Mouse (Mus musculus): ENCODE data around the gene Yif1a. TPM values are rescaled to one million over a fixed set of nuclear protein-coding genes. Genes with fewer than 3 reads are reported as not detected.

Yif1a gene
- 88.5 and 94.5 TPM in 2 replicates for polyA plus RNA-seq (2015; fragmentation: Nextera tagmentation; extraction: Ambion mirVana)

GRCm38 (mm10) chr19:5087884-5088728 is at the start of gene Yif1a:
TSS of gene Yif1a (plus strand) at chr19:5088538.
- H3K9me3 ChIP-seq = no peaks in the 10 kb centered on the region
- peaks cover 35% of the 10 kb centered on the region for H3K27me3 ChIP-seq
- peaks cover 36% of the 10 kb centered on the region for H3K36me3 ChIP-seq
- H3K27ac ChIP-seq = 0 out of 2 replicates have a peak within 1 kb of the TSS, but pooled peaks have one; percentile 49
- WGBS = under 1% methylated on average over 58 of the region's 58 CpGs
- peak within 1 kb of the TSS; percentile 90 for H3K4me2 ChIP-seq (replicated peaks)
- peak within 1 kb of the TSS; percentile 83 for H3K4me3 ChIP-seq
- peak; percentile 95 for ATAC-seq (ENCODE audit: low FRiP score, low read depth)
- peaks cover 29% of the 10 kb centered on the region for H3K4me1 ChIP-seq
- peak within 1 kb of the TSS; percentile 83 for H3K9ac ChIP-seq

- Histone ChIP-seq H3K27ac (peak within 1 kb of the TSS; percentile 84), H3K36me3 (peaks cover 12% of the 10 kb centered on the region), H3K27me3 (no peaks in the 10 kb centered on the region), H3K4me2 (replicated peaks) (peak within 1 kb of the TSS; percentile 99), H3K4me3 (peak within 1 kb of the TSS; percentile 86), H3K4me1 (peaks cover 37% of the 10 kb centered on the region), H3K9ac (peak within 1 kb of the TSS; percentile 92), H3K9me3 (no peaks in the 10 kb centered on the region)
- under 1% methylated on average over 42 of the region's 44 CpGs for WGBS
- peak; percentile 90 for ATAC-seq (ENCODE audit: low FRiP score, low read depth)
Observed at GRCm38 (mm10) chr19:5038709-5039156, 49.6 kb upstream of the Yif1a start, which contains the start of the genes B4gat1 and AC124502.3. TSS of gene B4gat1 (plus strand) at chr19:5038826. TSS of gene AC124502.3 (plus strand) at chr19:5038891.

- Histone ChIP-seq H3K9me3 (no peaks in the 10 kb centered on the region), H3K36me3 (peaks cover 17% of the 10 kb centered on the region), H3K27ac (no peak overlapping the region), H3K4me2 (replicated peaks) (peak overlapping the region; percentile 99), H3K4me1 (peaks cover 37% of the 10 kb centered on the region), H3K4me3 (peak overlapping the region; percentile 86), H3K9ac (peak overlapping the region; percentile 92), H3K27me3 (no peaks in the 10 kb centered on the region)
- ATAC-seq (ENCODE audit: low FRiP score, low read depth) = peak; percentile 10; the same call in 1 of the 2 replicates
- 11% methylated on average over 41 of the region's 41 CpGs for WGBS
Observed at GRCm38 (mm10) chr19:5039301-5040114, 48.8 kb upstream of the Yif1a start.

GRCm38 (mm10) chr19:5040862-5041523 is 47.3 kb upstream of the Yif1a start, which contains the start of gene Brms1:
TSS of gene Brms1 (plus strand) at chr19:5041354.
- H3K27ac ChIP-seq = no peak within 1 kb of the TSS

GRCm38 (mm10) chr19:5041588-5041987 is 46.8 kb upstream of the Yif1a start:
- H3K4me2 ChIP-seq (replicated peaks) = peak overlapping the region; percentile 99
- H3K27ac ChIP-seq = no peak overlapping the region
- peak overlapping the region; percentile 86 for H3K4me3 ChIP-seq
- peak overlapping the region; percentile 87 for H3K9ac ChIP-seq
- no peaks in the 10 kb centered on the region for H3K27me3 ChIP-seq
- WGBS = 1% methylated on average over 16 of the region's 16 CpGs
- no peaks in the 10 kb centered on the region for H3K9me3 ChIP-seq
- ATAC-seq (ENCODE audit: low FRiP score, low read depth) = no peak
- peaks cover 37% of the 10 kb centered on the region for H3K4me1 ChIP-seq
- peaks cover 24% of the 10 kb centered on the region for H3K36me3 ChIP-seq

More at GRCm38 (mm10) chr19:5040862-5041523, 47.3 kb upstream of the Yif1a start, which contains the start of gene Brms1:
- Histone ChIP-seq H3K4me3 (peak within 1 kb of the TSS; percentile 86), H3K4me2 (replicated peaks) (peak within 1 kb of the TSS; percentile 99), H3K9me3 (no peaks in the 10 kb centered on the region), H3K9ac (peak within 1 kb of the TSS; percentile 87), H3K36me3 (peaks cover 18% of the 10 kb centered on the region), H3K27me3 (no peaks in the 10 kb centered on the region), H3K4me1 (peaks cover 37% of the 10 kb centered on the region)
- WGBS = 8% methylated on average over 40 of the region's 40 CpGs
- ATAC-seq (ENCODE audit: low FRiP score, low read depth) = peak; percentile 64

GRCm38 (mm10) chr19:5045531-5045930 is 42.8 kb upstream of the Yif1a start:
- Histone ChIP-seq H3K4me3 (no peak overlapping the region), H3K27me3 (peaks cover 12% of the 10 kb centered on the region), H3K36me3 (peaks cover 55% of the 10 kb centered on the region), H3K27ac (no peak overlapping the region), H3K4me2 (replicated peaks) (no peak overlapping the region), H3K9ac (no peak overlapping the region), H3K9me3 (no peaks in the 10 kb centered on the region), H3K4me1 (peaks cover 24% of the 10 kb centered on the region)
- ATAC-seq (ENCODE audit: low FRiP score, low read depth) = no peak
- 80% methylated on average over 4 of the region's 4 CpGs for whole genome bisulfite sequencing

- H3K9ac ChIP-seq = no peak overlapping the region
- no peak overlapping the region for H3K27ac ChIP-seq
- no peak overlapping the region for H3K4me3 ChIP-seq
- WGBS = 84% methylated on average over 14 of the region's 14 CpGs
- peaks cover 50% of the 10 kb centered on the region for H3K36me3 ChIP-seq
- H3K9me3 ChIP-seq = no peaks in the 10 kb centered on the region
- peaks cover 41% of the 10 kb centered on the region for H3K27me3 ChIP-seq
- no peak overlapping the region for H3K4me2 ChIP-seq (replicated peaks)
- peaks cover 25% of the 10 kb centered on the region for H3K4me1 ChIP-seq
- ATAC-seq (ENCODE audit: low FRiP score, low read depth) = no peak
Observed at GRCm38 (mm10) chr19:5048138-5049056, 39.9 kb upstream of the Yif1a start.

GRCm38 (mm10) chr19:5049325-5049724 is 39.0 kb upstream of the Yif1a start:
- H3K4me3 ChIP-seq = no peak overlapping the region
- no peak overlapping the region for H3K27ac ChIP-seq
- ATAC-seq (ENCODE audit: low FRiP score, low read depth) = no peak
- H3K4me1 ChIP-seq = peaks cover 25% of the 10 kb centered on the region
- H3K27me3 ChIP-seq = peaks cover 50% of the 10 kb centered on the region
- no peak overlapping the region for H3K4me2 ChIP-seq (replicated peaks)
- H3K9ac ChIP-seq = no peak overlapping the region
- H3K36me3 ChIP-seq = peaks cover 43% of the 10 kb centered on the region
- WGBS = 79% methylated on average over 6 of the region's 6 CpGs
- H3K9me3 ChIP-seq = no peaks in the 10 kb centered on the region

GRCm38 (mm10) chr19:5050047-5050905 is 38.1 kb upstream of the Yif1a start, which contains the start of gene Rin1:
TSS of gene Rin1 (plus strand) at chr19:5050481.
- no peak for ATAC-seq (ENCODE audit: low FRiP score, low read depth)
- Histone ChIP-seq H3K9ac (peak within 1 kb of the TSS; percentile 50), H3K4me2 (replicated peaks) (peak within 1 kb of the TSS; percentile 47), H3K4me1 (peaks cover 25% of the 10 kb centered on the region), H3K27ac (no peak within 1 kb of the TSS), H3K27me3 (peaks cover 60% of the 10 kb centered on the region), H3K4me3 (peak within 1 kb of the TSS; percentile 24), H3K36me3 (peaks cover 43% of the 10 kb centered on the region), H3K9me3 (no peaks in the 10 kb centered on the region)
- WGBS = 15% methylated on average over 14 of the region's 14 CpGs

- peaks cover 25% of the 10 kb centered on the region for H3K4me1 ChIP-seq
- H3K27me3 ChIP-seq = peaks cover 63% of the 10 kb centered on the region
- no peaks in the 10 kb centered on the region for H3K9me3 ChIP-seq
- H3K4me2 ChIP-seq (replicated peaks) = peak overlapping the region; percentile 47
- no peak overlapping the region for H3K27ac ChIP-seq
- 5% methylated on average over 17 of the region's 17 CpGs for WGBS
- peak overlapping the region; percentile 50 for H3K9ac ChIP-seq
- peak overlapping the region; percentile 24 for H3K4me3 ChIP-seq
- no peak for ATAC-seq (ENCODE audit: low FRiP score, low read depth)
- peaks cover 37% of the 10 kb centered on the region for H3K36me3 ChIP-seq
Observed at GRCm38 (mm10) chr19:5051031-5051430, 37.3 kb upstream of the Yif1a start.

Data from limb, embryonic 13.5 days (tissue).